Mouse (Mus musculus): ENCODE results near the gene Gm11437. TPM values are rescaled to one million over a fixed set of nuclear protein-coding genes. Genes with fewer than 3 reads are reported as not detected.

Gm11437 gene
- not detected for total RNA-seq (2021)

DNA sequence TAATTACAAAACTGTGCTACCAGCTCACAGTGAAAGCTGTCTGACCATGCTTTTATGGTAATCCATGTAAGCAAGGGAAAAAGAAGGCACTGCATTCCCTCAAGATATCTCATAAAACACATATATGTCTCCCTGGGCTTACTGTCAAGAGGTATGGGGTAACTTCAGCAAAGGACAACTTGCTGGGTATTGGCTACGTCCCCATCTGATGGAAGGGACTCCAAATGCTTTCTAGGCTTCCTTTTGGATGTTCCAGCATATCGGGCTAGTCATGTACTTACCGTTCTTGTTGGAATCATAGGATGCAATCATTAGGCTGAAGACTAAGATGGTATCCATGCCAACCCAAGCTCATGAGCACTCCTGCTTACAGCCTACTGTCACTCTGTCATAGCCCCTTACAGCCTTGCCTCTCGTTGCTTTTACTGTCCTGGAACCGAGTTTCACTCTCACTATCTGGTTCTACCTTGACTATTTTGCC, at the start of gene Gm11437:
Gm11437 (minus strand) TSS at position 431 of the 481 bp plus-strand sequence.
- DNase-seq, result no peak

DNA sequence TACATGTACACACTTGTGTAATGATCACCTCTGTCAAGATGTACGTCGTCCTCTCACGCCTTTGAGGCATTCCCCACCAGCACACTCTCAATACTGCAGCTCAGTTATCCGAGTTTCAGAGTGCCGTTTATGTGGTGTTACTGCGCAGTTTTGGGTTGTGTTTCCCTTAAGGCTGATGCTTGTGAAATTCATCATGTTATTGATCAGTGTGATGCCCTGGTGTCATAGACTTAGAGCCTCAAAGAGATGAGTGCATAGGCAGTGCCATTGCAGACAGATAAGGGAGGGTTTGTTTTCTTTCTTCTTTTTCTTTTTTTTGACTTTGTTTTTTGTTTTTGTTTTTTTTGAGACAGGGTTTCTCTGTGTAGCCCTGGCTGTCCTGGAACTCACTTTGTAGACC, 43.6 kb upstream of the Gm11437 start:
- no peak for DNase-seq

DNA sequence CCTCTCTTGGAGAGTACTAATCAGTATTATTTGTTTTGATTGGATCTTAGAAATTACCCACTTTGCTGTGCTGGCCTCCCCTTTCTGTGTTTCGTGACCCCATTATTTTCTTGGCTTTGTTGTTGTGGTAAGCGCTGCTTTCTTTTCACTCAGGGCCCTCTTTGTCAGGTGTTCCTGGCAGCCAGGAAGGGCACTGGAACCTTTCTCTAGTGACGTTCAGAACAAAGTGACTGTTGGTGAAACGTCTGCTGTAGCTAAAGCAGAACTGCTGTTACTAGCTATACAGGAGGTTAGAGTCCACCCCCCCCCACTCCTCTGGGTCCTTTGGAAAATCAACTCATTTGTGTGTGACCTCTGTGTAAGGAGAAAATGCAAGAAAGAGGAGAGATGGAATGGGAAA, 38.5 kb upstream of the Gm11437 start:
- DNase-seq, result no peak

DNA sequence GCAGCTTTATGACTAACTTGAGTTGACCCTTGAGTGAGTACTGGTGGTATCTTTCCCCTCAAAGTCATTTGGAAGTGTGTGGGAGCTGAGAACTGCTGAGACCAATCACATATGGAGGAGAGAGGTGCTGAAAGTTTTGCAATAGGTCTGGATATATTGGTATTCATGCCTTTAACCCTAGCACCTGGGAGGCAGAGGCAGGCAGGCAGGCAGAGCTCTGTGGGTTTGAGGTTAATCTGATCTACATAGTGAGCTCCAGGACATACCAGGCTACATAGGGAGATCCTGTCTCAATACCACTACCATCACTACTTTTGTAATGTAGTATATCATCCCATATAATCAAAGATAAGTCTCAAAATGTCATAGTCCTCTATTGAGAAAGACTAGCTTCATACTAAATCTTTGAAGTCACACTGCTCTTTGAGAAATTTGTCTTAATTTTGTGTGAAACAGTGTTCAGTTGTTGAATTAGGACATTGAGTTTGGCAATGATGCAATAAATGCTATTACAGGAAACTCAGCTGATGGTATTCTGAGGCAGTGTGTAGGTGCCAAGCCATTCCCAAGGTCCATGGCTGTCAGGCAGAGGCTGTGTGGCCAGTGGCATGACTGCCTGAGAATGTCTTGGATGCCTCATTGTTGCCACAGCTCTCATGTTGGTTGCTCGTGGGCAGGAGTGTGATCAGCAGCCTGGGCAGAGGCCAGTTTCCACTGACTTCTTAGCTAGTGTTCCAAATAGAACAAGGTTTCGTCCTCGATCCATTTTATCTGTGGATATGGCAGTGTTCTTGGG, 30.5 kb upstream of the Gm11437 start:
- DNase-seq, result no peak

DNA sequence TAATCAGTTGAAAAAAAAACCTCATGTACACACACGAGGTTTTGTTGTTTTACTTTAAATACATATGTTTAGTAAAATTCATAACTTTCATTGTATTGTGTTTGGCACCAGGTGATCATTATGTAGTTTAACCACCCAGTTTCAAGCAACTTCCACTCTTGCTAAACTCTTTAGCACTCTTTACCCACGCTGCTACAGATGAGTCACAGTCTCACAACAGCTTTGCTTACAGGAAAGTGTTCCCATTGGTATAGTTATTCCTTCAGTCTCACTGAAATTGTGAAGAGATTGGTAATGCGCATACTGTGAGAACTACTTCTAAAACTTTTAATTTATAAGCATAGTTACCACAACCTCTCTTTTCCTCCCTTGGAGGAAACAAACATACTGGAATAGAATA, 27.5 kb upstream of the Gm11437 start:
- DNase-seq, result no peak

DNA sequence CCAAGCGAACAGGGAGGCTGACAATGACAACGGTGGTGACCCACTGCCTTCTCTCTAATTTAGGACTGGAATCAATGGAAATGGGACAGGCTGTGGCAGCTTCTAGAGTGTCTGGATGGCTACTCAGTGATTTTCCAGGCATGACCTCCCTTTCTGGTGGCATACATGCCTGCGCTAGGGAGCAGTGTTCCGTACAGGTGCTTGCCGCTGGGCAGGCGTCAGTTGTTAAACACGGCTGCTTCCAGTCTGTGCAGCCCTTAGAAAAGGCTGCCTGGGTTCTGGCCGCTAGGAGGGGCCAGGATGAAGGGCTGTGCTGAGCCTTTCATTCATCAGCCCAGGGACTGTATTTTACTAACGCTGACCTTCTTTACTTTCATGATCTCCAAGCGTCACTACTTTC, 26.0 kb upstream of the Gm11437 start:
- DNase-seq, result no peak

DNA sequence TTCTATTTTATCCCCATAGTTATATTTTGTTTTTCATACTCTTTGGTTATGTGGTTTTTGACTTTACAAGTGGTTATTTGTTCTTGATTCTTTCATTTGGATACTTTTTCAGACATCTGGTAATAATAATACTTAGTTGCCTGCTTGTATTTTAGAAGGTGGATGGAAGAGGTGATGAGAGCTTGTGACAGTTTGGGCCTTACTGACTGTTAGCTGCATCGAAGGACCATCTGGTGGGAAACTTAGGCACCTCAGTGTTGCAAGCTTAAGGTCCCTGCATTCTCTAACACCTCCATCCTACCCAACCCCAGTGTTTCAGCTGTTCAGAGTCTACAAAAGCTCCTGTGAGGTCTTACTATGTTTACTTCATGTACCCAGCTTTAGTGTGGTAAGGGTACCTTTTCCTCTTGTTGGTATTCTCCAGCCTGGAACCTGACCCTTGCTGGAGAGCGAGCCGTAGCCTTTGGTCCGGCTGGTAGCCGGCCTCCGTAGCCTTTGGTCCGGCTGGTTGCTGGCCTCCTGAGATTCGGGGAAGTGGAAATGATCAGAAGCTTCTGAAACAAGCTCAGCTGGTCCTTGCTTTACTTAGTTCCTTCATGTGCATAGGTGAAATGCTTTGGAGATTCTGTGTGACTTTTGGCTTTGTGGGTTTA, 23.4 kb upstream of the Gm11437 start:
- DNase-seq, result no peak

DNA sequence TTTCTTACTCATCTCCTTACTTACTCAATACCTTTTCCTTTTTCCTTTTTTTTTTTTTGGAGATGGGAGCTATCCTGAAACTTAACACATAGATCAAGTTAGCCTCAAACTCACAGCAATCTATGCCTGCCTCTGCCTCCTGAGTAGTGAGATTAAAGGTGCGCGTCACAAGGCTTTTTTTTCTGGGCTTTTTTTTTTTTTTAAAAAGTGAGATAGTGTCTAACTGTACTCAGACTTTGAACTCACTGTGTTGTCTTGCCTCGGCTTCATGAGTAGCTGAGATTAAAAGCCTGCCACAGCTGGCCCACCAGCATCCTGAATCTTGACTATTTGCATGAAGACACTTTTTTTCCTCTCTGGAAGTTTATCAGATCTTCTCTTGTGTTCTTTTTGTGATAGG, 21.3 kb upstream of the Gm11437 start:
- no peak for DNase-seq

DNA sequence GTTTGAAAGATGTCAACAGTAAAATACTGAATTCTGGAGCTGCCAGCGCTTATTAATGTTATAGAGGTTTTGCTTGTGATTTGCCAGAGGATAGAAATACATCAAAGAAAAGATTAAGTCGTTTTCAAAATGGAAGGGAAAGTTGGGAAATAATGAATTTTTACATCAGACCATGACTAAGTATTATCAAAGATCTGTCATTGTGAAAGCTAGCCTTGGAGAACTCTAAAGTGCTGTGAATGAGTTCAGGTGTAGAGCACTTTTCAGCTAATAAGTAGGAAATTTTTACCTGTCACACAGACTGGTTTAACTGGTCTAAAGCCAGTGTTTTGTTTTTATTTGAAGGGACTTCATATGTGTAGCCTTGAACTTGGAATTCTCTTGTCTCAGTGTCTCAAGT, 14.0 kb upstream of the Gm11437 start:
- DNase-seq, result no peak

DNA sequence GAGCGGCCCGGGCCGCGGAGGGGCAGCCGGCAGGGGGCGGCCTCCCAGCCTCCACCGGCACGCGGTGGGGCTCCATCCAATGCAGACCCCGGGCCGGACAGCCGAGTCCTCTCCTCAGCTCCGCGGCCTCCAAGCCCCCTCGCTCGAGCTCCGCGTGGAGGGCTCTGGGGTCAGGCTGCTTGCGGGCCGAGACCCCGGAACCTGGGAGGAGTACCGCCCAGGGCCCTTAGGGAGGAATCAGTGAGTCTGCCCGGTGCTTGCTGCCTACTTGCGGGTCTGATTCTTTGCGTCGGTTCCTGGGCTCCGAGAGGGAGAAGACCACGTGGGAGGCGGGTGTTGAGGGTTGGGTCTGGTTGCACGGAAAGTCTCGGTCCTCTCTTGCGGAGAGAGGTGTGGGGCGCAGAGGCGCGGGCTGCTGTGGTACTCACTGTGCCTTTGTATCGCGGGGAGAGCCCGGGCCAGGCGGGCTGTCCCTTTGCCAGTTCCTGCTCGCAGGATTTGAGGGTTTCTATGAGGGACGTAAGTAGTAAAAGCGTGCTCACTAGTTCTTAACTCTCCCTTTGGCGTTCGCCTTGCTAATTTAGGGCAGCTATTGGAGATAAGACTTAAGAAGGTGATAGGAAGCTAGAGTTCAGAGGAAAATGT, 12.8 kb upstream of the Gm11437 start:
- DNase-seq, result peak; percentile 73

DNA sequence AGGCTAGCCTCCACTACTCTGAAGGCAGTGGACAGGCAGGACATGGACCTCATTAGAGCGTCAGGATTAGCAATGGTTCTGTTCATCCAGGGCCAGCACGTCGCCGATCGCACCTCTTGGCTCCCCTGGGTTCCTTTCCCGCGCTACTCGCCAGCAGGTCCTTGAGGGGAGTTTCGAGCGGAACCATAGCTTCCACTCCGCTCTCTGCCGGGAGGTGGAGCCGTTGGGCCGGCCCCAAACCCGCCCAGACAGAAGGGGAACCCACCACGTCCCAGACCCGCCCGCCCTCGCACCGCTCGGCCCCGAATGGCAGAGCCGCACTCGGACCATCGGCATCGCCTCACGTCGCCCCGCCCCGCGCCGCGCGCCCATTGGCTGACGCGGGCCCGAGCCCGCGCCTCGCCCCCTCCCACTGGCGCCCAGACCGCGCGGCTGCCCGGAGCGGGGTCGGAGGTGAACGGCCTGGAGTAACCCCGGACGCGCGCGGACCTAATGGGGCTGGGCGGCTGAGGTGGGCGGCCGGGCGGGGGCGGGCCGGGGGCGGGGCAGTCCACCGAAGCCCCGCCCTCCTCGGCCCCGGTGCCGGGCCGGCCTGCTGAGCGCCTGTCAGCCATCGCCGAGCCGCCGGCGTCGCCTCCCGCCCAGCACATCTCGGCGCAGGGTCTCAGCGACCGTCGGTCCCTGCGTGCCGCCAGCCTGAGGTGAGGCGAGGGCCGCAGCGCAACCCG, 12.1 kb upstream of the Gm11437 start:
- peak; percentile 91 to 93 for DNase-seq

DNA sequence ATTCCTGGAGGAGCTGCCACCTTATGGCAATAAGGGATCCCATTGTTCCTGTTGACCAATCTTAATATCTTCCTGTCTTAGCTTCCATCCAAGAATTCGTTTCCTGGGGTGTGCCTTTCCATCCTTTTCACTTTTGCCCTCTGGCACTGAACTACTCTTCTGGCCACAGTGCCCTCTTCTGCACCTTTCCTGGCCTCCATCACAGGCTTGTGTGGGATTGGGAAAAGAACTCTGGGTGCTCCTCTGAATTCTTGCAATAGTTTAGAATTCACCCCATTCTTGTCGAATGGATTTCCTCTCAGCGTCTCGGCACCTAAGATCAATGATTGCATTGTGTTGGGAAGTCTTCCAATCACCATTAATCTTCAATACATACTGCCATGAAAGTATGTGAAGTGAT, 11.3 kb upstream of the Gm11437 start:
- no peak for DNase-seq

DNA sequence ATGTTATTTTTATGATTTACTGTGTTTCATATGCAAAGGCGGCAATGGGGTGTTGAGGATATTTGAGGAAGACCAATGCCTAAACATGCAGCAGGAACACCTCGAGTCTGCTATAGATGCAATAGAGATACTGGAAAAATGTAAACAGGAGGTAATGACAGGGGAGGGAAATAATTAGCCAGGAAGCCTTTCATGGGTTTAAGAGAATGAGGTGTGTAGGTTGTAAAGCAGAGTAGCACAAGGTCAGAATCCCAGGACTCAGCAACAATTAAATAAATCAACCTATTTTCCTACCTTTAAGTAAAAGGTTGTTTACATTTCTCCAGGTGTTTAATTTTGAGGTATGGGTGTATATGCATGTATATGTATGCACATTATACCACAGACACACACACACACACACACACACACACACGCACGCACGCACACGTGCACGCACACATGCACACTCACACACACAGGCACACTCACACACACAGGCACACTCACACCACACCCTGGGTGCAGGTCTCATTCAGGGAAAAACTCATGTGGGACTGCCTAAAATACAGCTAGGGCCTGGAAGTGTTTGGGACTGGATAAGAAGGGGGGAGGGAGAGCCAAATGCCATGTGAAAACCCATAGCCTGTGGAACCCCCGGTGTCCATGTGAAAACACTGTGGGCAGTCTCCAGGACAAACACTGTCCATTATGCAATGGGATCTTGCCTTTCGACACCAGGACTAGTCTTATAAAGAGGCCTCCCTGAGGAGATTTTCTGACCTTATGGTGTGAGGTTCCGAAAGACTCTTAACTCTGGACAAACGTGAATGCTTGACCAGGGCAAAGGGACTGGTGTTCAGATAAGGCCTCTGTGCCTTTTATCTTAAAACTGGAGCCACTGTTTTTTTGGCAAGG, 5.5 kb upstream of the Gm11437 start:
- no peak for DNase-seq

DNA sequence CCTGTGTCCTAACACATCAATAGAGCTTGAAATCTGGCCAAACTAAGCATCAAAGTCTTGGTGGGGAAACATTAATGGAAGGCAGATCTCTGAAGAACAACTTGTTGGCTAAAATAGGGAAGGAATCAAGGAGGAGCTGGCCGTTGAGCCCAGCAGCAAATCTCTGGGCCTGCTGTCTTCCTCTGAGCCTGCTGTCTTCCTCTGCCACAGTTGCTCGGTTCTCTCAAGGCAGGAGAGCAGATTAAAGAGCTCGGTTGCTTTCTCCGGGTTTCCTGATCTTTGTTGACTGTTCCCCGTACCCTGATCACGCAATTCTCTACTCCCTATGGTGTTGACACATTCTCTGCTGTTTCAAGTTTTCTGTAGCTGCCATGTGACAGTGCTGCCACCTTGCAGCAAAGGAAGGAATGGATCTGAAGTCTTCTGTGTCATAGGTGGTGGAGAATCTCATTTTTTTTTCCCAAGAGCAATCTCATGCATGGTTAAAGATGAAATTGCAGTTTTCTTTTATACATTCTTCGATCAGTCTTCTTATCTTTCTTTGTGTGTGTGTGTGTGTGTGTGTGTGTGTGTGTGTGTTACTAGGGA, 1.5 kb upstream of the Gm11437 start:
- peak; percentile 12 to 35 for DNase-seq

DNA sequence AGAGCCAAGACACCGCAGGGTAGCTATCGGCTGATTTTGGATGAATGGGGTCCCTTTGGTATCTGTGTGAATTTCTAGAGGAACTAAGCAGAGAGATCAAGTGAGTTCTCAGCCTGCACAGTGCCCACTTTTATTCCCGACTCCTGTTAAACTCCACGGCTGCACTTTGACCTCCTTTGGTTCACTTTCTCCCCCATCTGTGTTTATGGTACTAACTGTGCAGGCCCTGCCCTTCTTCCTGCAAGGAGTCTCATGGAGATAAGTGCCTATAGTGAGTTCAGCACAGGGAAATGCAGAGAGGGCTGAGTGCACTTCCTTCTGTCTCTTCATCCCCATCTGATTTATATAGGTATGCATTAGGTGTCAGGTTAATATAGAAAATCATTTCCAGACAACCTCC, 2.7 kb downstream of the Gm11437 start:
- DNase-seq, result no peak

DNA sequence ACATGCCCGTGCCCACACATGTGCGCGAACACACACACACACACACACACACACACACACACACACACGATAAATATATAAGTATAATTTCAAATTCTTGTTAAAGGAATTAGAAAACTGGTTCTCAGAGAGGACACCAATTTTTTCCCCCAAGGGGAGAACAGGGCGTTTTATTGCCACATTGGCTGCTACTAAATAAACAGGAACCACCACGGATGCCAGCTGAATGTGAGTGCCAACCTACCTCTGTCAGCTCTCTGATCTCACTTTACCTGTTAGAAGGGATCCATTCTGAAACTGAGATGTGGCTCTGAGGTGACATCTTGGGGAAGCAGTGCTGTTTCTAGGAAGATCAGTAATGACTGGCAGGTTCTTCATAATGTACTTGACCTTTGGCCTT, 3.2 kb downstream of the Gm11437 start:
- no peak for DNase-seq

DNA sequence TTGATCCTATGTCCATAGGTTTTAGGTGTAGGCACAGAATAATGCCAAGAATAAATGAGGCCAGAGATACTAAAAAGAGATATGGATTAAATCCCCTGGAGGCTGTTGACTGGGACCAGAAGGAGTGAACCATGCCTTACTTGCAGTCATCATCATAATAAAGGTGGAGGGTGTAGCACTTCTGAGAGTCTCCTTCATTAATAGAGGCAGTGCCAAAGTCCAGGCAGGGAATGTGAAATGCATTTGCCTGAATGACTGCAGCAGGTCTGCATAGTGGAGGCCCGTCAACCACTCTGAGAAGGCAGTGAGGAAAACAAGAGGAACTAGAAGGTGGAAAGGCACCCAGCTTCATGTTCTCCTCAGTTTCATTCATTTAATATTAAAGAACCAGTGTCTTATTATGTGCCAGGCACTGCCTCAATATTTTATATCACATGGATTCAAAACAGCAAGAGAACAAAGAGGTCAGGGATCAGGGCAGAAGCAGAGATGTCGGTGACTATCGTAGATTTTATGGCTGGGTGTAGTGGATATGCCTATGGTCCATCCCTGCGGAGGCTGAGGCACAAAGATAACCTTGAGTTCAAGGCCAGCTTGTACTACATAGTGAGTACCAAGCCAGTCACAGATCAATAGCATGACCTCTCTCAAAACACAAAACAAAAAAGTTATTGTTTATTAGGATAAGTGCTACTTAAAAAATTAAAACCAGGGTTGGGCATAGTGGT, 10.6 kb downstream of the Gm11437 start:
- no peak for DNase-seq

DNA sequence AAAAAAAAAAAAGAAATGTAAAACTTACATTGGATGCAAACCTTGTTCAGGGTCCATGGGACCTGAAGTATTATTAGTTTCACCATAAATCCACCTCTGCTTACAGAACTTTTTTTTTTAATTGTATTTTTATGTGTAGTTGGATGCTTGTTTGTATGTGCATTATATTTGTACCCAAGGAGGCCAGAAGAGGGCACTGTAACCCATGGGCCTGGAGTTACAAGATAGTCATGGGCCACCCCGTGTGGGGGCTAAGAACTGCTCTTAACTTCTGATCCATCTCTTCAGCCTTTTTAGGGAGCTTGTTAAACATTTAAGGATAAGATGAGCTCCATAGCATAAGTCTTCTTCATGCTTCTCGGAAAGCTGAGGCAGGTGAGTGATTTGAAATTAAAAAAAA, 16.4 kb downstream of the Gm11437 start:
- DNase-seq, result no peak

DNA sequence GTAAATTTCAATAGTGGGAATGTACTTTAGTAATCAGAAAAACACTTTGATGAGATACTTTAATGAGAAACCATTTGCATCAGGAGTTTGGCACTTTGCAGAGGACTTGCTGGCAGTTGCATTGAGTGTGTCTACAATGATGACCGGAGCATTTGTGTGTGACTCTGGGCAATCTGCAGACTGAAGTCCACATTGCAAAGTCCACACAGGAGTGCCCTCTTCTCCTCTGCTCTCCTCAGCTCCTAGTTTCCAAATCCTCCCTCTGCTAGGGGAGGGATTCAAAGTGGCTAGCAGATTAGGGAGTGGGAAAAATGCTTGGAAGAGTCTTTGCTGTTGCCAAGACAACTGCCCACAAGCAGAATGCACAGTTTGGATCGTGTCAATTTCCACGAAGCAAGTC, 21.2 kb downstream of the Gm11437 start:
- DNase-seq, result no peak

DNA sequence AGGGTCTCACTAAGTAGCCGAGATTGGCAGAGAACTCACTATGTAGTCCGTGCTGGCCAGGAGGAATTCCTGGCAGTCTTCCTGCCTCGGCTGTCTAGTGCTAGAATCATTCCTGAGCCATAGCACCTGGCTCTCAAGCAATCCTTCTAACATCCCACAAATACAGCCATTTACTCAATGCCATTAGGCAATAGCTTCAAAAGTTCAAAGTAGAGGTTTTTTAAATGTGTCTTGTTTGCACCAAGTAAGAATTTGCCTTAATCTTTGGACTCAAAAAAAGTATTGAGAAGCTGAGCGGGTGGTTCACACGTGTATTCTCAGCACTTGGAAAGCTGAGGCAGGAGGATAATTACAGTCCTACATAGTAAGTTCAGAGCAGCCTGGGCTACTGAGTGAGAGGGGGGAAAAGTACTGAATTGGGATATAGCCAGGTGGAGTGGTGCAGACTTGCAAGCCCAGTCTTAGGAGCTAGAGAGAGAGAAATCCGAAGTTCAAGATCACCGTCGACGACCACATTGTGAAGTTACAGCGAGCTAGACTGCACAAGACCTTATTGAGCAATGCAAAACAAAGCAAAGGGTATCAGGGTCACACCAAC, 22.0 kb downstream of the Gm11437 start:
- DNase-seq, result no peak

Measured in layer of hippocampus, postnatal 36 days (tissue).